ENCODE assay signal across 9 mouse cellular contexts in genomic region chr3:136871772-136872532, GRCm38 (mm10).
DNase-seq lines count a peak whose midpoint lies in the region; ATAC-seq and TF ChIP-seq lines count a peak whose summit lies in the region.
"Had no signal": no experiment of that assay in that cellular context is flagged by ENCODE, and none has a peak within 500 bp of the region (broad histone marks: within the 10 kb centered on the region; RNA-seq: fewer than 3 reads in every experiment).

No protein-coding gene starts in this region.

- H3K9ac ChIP-seq in liver, adult 2 months (ENCODE audit: low read depth, low read length) = no peak overlapping the region
- no peak overlapping the region for H3K9ac ChIP-seq in liver, embryonic 12.5 days
- no peak overlapping the region for H3K9ac ChIP-seq in forebrain, embryonic 12.5 days
- H3K9ac ChIP-seq in intestine, embryonic 14.5 days (ENCODE audit: low read length) = no peak overlapping the region
- no peak overlapping the region for H3K9ac ChIP-seq in midbrain, embryonic 11.5 days (ENCODE audit: low read length)

- peaks cover 3% of the 10 kb centered on the region; the same call in 1 of the 2 replicates for H3K36me3 ChIP-seq in liver, adult 2 months (ENCODE audit: control insufficient read depth, insufficient read depth, low read length)
- H3K36me3 ChIP-seq in liver, embryonic 12.5 days = no peaks in the 10 kb centered on the region
- H3K36me3 ChIP-seq in forebrain, embryonic 12.5 days (replicated peaks) = no peaks in the 10 kb centered on the region
- H3K36me3 ChIP-seq in intestine, embryonic 14.5 days (ENCODE audit: control insufficient read depth, insufficient read depth, low read length) = no peaks in the 10 kb centered on the region
- no peaks in the 10 kb centered on the region for H3K36me3 ChIP-seq in midbrain, embryonic 11.5 days (ENCODE audit: control insufficient read depth, insufficient read depth, low read length)

- no peak overlapping the region for H3K4me3 ChIP-seq in liver, adult 2 months (ENCODE audit: insufficient read depth, low read depth, low read length)
- no peak overlapping the region for H3K4me3 ChIP-seq in liver, embryonic 12.5 days
- H3K4me3 ChIP-seq in forebrain, embryonic 12.5 days (replicated peaks) = no peak overlapping the region
- no peak overlapping the region for H3K4me3 ChIP-seq in intestine, embryonic 14.5 days (ENCODE audit: low read depth, low read length)
- H3K4me3 ChIP-seq in midbrain, embryonic 11.5 days (ENCODE audit: low read depth, low read length) = no peak overlapping the region

- WGBS in liver, adult 2 months = 75% methylated on average over 14 of the region's 14 CpGs
- WGBS in liver, embryonic 12.5 days (ENCODE audit: insufficient replicate concordance) = 78% methylated on average over 14 of the region's 14 CpGs
- WGBS in forebrain, embryonic 12.5 days = 72% methylated on average over 14 of the region's 14 CpGs
- 28% methylated on average over 14 of the region's 14 CpGs for WGBS in intestine, embryonic 14.5 days
- 89% methylated on average over 14 of the region's 14 CpGs for WGBS in midbrain, embryonic 11.5 days

- TF ChIP-seq CTCF in liver, adult 2 months (IDR thresholded peaks at IDR 0.05; ENCODE audit: low read depth, low read length) = no peak

- no peak overlapping the region for H3K27ac ChIP-seq in liver, adult 2 months (replicated peaks; ENCODE audit: insufficient read depth, low read depth, low read length)
- no peak overlapping the region for H3K27ac ChIP-seq in liver, embryonic 12.5 days
- H3K27ac ChIP-seq in forebrain, embryonic 12.5 days = peak overlapping the region; percentile 8; the same call in 1 of the 2 replicates
- H3K27ac ChIP-seq in intestine, embryonic 14.5 days (ENCODE audit: low read depth) = peak overlapping the region; percentile 22; the same call in 1 of the 2 replicates
- no peak overlapping the region for H3K27ac ChIP-seq in midbrain, embryonic 11.5 days (ENCODE audit: low read depth, low read length)

- H3K27me3 ChIP-seq in liver, adult 2 months (ENCODE audit: control insufficient read depth, insufficient read depth, low read length) = no peaks in the 10 kb centered on the region
- no peaks in the 10 kb centered on the region for H3K27me3 ChIP-seq in liver, embryonic 12.5 days (replicated peaks)
- no peaks in the 10 kb centered on the region for H3K27me3 ChIP-seq in forebrain, embryonic 12.5 days
- no peaks in the 10 kb centered on the region for H3K27me3 ChIP-seq in intestine, embryonic 14.5 days (replicated peaks; ENCODE audit: control insufficient read depth, insufficient read depth, low read length)
- H3K27me3 ChIP-seq in midbrain, embryonic 11.5 days (ENCODE audit: control insufficient read depth, insufficient read depth, low read length) = no peaks in the 10 kb centered on the region

- TF ChIP-seq POLR2A in liver, adult 2 months (IDR thresholded peaks at IDR 0.05; ENCODE audit: extremely low read depth, insufficient read depth, low read length) = no peak

- no peaks in the 10 kb centered on the region for H3K9me3 ChIP-seq in liver, embryonic 12.5 days (replicated peaks)
- no peaks in the 10 kb centered on the region for H3K9me3 ChIP-seq in forebrain, embryonic 12.5 days
- no peaks in the 10 kb centered on the region for H3K9me3 ChIP-seq in intestine, embryonic 14.5 days (ENCODE audit: control insufficient read depth, low read length)
- H3K9me3 ChIP-seq in midbrain, embryonic 11.5 days (ENCODE audit: control insufficient read depth, low read length) = no peaks in the 10 kb centered on the region

- peaks cover 5% of the 10 kb centered on the region for H3K4me1 ChIP-seq in liver, adult 2 months (ENCODE audit: control insufficient read depth, insufficient read depth, low read length)
- H3K4me1 ChIP-seq in liver, embryonic 12.5 days = no peaks in the 10 kb centered on the region
- H3K4me1 ChIP-seq in forebrain, embryonic 12.5 days = peaks cover 34% of the 10 kb centered on the region
- peaks cover 16% of the 10 kb centered on the region for H3K4me1 ChIP-seq in intestine, embryonic 14.5 days (replicated peaks; ENCODE audit: control insufficient read depth, insufficient read depth, low read length)
- H3K4me1 ChIP-seq in midbrain, embryonic 11.5 days (ENCODE audit: control insufficient read depth, insufficient read depth, low read length) = peaks cover 6% of the 10 kb centered on the region; the same call in 1 of the 2 replicates

- no peak for ATAC-seq in liver, embryonic 12.5 days
- peak; percentile 43 for ATAC-seq in forebrain, embryonic 12.5 days (ENCODE audit: low FRiP score)
- 0 out of 2 replicates have a peak, but pooled peaks have one; percentile 55 for ATAC-seq in intestine, embryonic 14.5 days (replicated peaks; ENCODE audit: low FRiP score, low TSS enrichment, low read depth)
- no peak for ATAC-seq in midbrain, embryonic 11.5 days (ENCODE audit: low FRiP score)
- ATAC-seq: inflammation-experienced regulatory T-cells, adult 6 months had no signal

- DNase-seq in liver, adult 2 months (ENCODE audit: extremely low read depth, low read depth, low spot score) = peak; percentile 25
- peak; percentile 55 for DNase-seq in intestine, embryonic 14.5 days (ENCODE audit: low spot score)
- DNase-seq in lung, postnatal 36 days = peak; percentile 16
- no peak for DNase-seq in layer of hippocampus, postnatal 14 days (ENCODE audit: low spot score in 2 of 2)
- DNase-seq in frontal cortex, postnatal 10 days (ENCODE audit: low spot score in 2 of 2) = no peak
- DNase-seq in midbrain, embryonic 11.5 days (ENCODE audit: low spot score, missing footprints) = no peak

- no peak overlapping the region for H3K4me2 ChIP-seq in liver, embryonic 12.5 days
- no peak overlapping the region for H3K4me2 ChIP-seq in forebrain, embryonic 12.5 days
- H3K4me2 ChIP-seq in intestine, embryonic 14.5 days (ENCODE audit: low read length) = no peak overlapping the region
- H3K4me2 ChIP-seq in midbrain, embryonic 11.5 days = no peak overlapping the region

- peaks cover 3% of the 10 kb centered on the region; the same call in 1 of the 2 replicates for H3K79me2 ChIP-seq in liver, adult 2 months (ENCODE audit: control insufficient read depth, insufficient read depth, low read length)

Comparison
In these comparisons a context has a peak if more than half of its experiments do, and no peak if none do; other contexts are left out.
1. DNase-seq: peak in liver, adult 2 months (single experiment), intestine, embryonic 14.5 days (single experiment) and lung, postnatal 36 days (single experiment); none in layer of hippocampus, postnatal 14 days (0 of 2), frontal cortex, postnatal 10 days (0 of 2) and midbrain, embryonic 11.5 days (single experiment).
2. H3K27ac ChIP-seq: peak in forebrain, embryonic 12.5 days (single experiment) and intestine, embryonic 14.5 days (single experiment); none in liver, adult 2 months (single experiment), liver, embryonic 12.5 days (single experiment) and midbrain, embryonic 11.5 days (single experiment).
3. ATAC-seq: peak in forebrain, embryonic 12.5 days (single experiment) and intestine, embryonic 14.5 days (single experiment); none in liver, embryonic 12.5 days (single experiment) and midbrain, embryonic 11.5 days (single experiment).